Mouse (Mus musculus) effector memory CD4-positive, alpha-beta T cell, adult 7 months (primary cell): ENCODE data around the gene Itpkc. TPM values are rescaled to one million over a fixed set of nuclear protein-coding genes. Genes with fewer than 3 reads are reported as not detected.

Source experiments
- polyA plus RNA-seq: library from polyadenylated mRNA; unstranded; fragments of 100-300 nt; shearing (Covaris generic); gene quantifications from one replicate; pipeline ENCODE4 v1.2.1, GENCODE M21; 2017

Itpkc gene
- 20.9 TPM for polyA plus RNA-seq

DNA sequence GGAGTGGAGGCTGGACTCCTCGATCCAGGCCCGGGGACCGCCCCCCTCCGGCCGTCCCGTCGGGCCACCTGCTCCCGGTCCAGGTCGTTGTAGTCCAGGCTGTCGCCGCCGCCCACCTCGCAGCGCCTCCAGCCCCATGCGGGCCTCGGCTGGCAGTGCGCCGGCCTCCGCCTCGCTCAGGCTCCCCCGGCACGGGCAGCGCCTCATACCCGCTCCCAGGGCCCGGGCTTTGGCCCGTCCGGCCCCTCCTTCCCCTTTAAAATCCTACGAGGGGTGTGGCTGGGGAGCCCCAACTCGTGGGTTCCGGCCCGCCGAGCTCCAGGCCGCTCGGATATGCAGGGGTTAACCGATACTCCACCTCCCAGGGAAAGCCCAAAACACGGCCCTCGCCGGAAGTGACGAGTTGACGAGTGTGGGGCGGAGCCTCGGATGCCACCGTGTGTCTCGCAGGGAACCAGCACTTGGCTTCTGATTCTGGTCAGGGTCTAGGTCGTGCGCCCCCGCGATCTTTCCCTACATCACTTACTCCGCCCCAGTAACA is at the start of gene Itpkc:
Itpkc (minus strand) TSS at position 381 of the 541 bp plus-strand sequence.

DNA sequence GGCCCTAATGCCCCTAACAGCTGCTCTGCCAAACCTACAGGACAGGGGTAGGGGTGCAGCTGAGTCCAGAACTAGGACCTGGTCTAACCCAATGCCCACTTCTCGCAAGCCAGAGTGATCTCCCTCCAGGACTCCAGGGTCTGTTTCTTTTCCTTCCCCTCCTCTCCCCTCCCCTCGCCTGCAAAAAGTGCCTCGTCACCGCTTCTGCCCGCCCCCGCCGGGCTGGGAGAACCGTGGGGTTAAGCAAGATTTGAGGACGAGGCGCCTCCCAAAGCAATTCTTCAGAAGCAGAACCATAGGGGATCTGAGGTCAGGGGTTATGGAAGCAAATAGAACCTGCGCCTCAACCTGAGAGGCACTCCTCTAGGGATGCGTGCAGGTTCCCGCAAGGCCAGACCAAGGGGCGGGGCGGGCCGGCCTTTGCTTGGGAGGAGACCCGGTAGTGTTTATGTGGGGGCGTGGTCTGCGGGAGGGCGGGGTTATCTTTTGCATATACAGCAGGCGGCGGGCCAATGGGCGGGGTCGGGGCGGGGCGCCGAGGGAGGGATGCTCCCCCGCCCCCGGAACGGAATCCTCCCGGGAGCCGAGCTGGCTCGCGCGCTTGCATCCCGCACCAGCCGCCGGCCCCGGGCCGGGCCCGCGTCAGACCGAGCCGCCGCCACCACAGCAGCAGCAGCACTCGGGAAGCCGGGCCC is 29.9 kb upstream of the Itpkc start, which contains the start of gene Numbl:
Numbl (plus strand) TSS at position 229 of the 695 bp plus-strand sequence.

DNA sequence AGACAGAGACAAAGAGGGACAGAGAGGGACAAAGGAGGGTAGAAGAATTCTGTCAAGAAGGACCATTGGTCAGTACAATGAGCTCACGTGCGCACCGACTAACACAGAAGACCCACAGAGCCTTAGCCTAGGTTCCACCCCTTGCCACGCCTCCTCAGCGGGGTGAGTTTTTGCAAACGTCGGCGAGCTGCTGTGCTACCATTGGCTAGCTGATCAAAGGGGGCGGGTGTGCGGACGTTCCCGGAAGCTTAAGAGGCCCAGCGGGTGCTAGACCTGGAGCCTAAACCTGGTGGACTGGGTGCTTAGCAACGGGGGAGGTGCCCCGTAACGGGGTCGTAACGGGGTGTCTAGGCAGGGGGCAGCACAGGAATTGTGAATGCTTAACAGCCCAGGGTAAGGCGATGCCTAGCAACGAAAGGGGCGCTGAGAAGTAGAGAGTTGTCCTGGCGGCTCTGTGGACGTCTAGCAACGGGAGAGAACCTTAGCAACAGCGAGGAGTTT is 4.4 kb upstream of the Itpkc start, which contains the start of gene Coq8b:
Coq8b (plus strand) TSS at position 243 of the 501 bp plus-strand sequence.

DNA sequence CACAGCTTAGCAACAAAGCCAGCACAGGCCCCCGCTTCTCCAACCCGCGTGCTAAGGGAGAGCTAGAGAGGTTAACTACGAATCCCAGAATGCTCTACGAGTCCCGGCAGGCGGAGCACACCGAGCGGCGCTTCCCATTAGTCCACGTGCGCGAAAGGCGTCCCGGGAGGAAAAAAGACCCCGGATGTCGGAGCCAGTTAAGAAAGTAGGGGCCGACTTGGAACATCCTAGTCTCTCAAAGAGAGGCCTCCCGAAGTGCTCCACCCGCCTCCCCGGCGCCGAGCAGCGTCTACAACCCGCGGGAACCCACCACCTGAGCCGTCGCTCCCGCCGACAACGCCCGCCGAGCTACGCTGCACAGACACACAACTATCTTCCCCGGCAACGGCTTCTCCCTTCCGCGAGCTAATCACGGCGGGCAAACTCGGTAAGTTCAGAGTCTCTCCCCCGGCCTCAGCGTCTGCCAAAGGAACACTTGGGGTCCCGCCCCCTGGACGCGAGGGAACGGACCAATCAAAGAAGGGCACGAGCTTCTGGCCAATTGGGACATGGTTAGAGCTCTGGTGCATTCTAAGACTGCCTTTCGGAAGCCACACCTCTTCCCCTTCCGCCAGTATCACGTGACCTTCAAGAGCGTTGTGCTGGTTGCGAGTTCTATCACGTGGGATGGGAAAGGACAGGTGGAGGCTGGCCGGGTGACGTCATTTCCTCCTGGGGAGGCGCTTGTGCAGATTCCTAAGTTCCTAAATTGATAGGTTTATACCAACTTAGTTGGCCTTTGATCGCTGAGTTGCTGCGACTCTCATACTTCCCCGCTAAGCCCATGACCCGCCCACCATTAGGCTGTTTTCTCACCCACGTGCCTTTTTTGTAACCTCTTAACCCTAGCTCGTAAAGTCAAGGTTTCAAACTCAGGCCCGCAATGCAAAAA is 32.5 kb downstream of the Itpkc start, which contains the start of the genes BC024978 and Snrpa:
BC024978 (plus strand) TSS at position 101 of the 931 bp plus-strand sequence.
Snrpa (minus strand) TSS at position 591 of the 931 bp plus-strand sequence.

DNA sequence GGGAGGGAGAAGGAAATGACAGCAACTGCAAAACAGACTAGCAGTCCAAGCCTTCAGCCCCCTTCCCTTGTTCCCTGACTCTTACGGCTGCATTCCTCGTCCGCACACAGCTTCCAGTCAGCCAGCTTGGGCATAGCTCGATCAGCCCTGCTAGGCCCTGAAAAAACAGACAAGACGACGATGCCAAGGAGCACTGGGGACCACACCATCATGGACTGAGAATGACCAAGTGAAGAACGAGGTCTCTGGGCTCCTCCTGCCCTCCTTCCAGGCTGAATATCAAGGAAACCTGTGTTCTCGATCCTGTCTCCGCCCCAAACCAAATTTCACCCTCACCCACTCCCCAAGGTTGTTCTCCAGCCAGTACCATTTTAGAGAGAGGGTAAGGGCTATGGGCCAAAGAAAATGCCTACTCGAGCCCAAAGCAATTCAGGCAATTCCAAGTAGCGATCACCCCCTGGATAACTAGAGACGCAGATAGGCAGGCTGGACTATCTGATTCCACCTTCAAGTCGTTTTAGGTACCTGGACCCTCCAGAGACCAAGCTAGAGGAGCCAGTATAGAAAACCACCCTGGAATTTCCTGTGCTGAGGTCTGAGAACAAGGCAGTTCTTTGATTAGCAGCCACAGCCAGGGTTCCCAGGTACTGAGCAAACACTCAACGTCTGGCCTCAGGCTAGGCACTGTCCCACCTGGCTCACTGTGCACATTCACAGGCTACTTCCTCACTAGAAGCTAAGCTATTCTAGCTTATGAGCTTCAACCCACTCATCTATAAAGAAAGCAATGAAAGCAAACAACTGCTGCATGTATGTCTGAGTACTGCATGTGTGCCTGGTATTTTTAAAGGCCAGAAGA is 47.4 kb downstream of the Itpkc start, which contains the start of the genes Gm21983 and Mia:
Gm21983 (minus strand) TSS at position 250 of the 859 bp plus-strand sequence.
Mia (minus strand) TSS at position 321 of the 859 bp plus-strand sequence.

DNA sequence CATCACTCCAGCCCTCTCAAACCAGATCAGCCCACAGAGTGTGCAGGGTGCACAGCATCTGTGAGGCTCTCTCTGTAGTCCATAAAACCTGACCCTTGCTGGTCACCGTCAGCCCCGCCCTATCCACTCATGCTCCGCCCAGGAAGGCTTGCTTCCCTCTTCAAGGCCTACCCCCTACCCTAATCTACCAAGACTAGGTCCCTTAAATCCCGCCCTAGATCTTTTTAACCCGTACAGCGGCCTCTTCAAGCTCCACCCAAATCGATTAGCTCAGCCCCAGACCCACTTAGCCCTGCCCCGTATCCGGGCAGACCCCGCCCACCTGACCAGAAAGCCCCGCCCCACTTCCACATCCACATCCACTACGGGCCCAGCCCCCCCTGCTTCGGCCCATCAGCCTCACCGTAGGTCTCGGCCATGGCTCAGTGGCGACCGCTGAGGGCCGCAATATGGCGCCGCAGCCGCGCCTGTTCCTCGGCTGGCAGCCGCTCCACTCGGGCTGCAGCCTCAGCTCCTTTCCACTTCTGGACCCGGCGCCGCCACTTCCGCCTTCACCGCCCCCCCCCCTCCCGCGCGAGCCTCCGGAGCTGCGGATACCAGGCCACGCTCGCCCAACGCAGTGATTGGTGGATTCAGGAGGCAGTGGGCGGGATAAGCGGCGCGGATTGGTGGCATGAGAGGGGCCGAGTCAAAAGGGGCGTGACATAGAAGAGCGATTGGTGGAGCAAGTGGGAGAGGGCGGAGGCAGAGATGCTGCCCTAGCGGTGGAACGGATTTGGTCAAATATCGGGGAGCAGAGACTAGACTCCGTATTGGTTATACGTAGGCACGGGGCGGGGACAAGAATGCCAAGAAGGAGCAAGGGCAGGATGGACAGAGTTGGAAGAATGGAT is 49.9 kb downstream of the Itpkc start, which contains the start of gene Rab4b:
Rab4b (minus strand) TSS at position 573 of the 893 bp plus-strand sequence.

DNA sequence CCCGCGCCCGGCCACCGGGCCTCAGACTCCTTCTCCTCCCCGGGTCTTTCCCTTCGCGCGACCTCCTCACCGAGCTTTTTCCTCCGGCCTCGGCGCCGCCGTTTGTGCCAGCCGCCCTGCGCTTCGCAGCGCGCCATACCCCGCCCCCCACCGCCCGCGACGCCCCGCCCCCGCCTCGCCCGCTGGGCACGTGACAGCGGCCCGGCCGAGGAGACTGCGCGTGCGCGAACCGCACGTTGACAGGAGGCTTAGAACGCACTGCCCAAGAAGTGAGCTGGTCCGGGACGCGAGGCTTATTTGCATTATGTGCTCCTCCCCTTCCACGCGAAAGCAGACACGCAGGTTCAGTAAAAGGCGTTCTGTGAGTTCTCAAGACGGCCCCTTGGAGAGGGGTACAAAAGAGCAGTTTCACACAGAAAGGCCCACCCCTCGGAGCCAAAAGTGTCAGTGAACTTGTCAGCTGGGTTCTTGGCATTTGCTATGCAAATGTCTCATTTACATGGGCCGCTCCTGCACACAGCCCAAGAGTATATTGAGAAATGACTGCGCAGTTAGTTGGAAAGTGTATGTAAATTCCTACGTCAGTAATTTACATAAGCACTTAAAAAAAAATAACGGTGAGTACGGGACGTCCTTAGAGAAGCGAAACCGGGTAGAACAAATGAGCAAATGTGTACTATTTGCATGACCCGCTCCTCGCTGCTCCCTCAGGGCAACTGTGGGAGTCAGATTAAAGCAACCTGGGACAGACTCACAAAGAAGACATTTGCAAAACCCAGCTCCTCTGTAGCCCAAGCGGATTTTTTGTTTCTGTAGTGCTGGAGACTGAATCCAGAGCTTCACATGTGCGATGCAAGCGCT is 61.6 kb downstream of the Itpkc start, which contains the start of gene Egln2:
Egln2 (minus strand) TSS at position 189 of the 861 bp plus-strand sequence.

Other genes starting within 250 kb of the Itpkc start
- gene Cyp2a12, start 199.6 kb downstream of the Itpkc start, polyA plus RNA-seq, result 0.23 TPM
- not detected for gene Cyp2f2, start 108.8 kb downstream of the Itpkc start, polyA plus RNA-seq
- not detected for gene Cyp2t4, start 74.9 kb downstream of the Itpkc start, polyA plus RNA-seq
- 63.9 TPM for gene Egln2, start 61.9 kb downstream of the Itpkc start, polyA plus RNA-seq
- 137 TPM for gene Rab4b, start 49.8 kb downstream of the Itpkc start, polyA plus RNA-seq
- not detected for gene Gm21983, start 47.6 kb downstream of the Itpkc start, polyA plus RNA-seq
- not detected for gene Mia, start 47.5 kb downstream of the Itpkc start, polyA plus RNA-seq
- gene BC024978, start 32.9 kb downstream of the Itpkc start, polyA plus RNA-seq, result 3.5 TPM
- 65.8 TPM for gene Snrpa, start 32.4 kb downstream of the Itpkc start, polyA plus RNA-seq
- gene Coq8b, start 4.4 kb upstream of the Itpkc start, polyA plus RNA-seq, result 12.7 TPM
- gene Numbl, start 29.8 kb upstream of the Itpkc start, polyA plus RNA-seq, result 1.9 TPM
- 1.3 TPM for gene Ltbp4, start 109.0 kb upstream of the Itpkc start, polyA plus RNA-seq
- 70.3 TPM for gene Shkbp1, start 127.4 kb upstream of the Itpkc start, polyA plus RNA-seq
- gene Gm20479, start 128.8 kb upstream of the Itpkc start, polyA plus RNA-seq, result not detected
- 0.32 TPM for gene Sptbn4, start 219.0 kb upstream of the Itpkc start, polyA plus RNA-seq
- 6.3 TPM for gene Blvrb, start 219.3 kb upstream of the Itpkc start, polyA plus RNA-seq
- gene Sertad3, start 245.1 kb upstream of the Itpkc start, polyA plus RNA-seq, result 24.5 TPM